Mouse (Mus musculus): ENCODE data around the gene Vmn1r58. TPM values are rescaled to one million over a fixed set of nuclear protein-coding genes. Genes with fewer than 3 reads are reported as not detected.
"Not testable (repeated sequence)": the region's sequence is repeated elsewhere in the genome, so short reads cannot be mapped to it uniquely, and the experiment has no call there.

Gene Vmn1r58
- polyA plus RNA-seq (2012; rRNA removed): not detected in 2 replicates

DNA sequence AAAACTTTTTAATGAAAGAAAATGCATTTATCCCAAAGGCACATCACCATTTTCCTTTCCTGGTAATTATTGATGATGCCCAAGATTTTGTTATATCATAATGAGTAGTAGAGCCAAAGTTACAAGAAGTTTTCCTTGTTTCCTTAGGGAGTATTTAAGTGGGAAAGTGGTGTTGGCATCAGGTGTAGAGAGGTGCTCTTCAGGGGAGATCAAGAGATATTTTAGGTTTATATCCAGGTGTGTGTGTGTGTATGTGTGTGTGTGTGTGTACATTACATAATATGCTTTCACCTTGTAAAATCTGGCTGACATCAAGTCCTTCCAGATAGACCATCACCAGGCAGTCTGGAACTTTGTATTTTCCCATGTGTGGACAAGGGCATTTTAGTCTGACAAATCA, at the start of gene Vmn1r58:
Gene Vmn1r58 (minus strand): TSS at position 101 of the 400 bp plus-strand sequence.
- H3K27me3 ChIP-seq (ENCODE audit: control insufficient read depth, insufficient read depth, low read length); H3K4me1 ChIP-seq (ENCODE audit: control insufficient read depth, insufficient read depth, insufficient read length); DNase-seq (ENCODE audit: low read depth in 1 of 2, low spot score in 2 of 2); H3K36me3 ChIP-seq (ENCODE audit: control insufficient read depth, insufficient read depth, low read length); H3K27ac ChIP-seq (ENCODE audit: insufficient read depth, low read length); H3K4me3 ChIP-seq (ENCODE audit: extremely low read depth, insufficient read depth, insufficient read length): not testable (repeated sequence)

DNA sequence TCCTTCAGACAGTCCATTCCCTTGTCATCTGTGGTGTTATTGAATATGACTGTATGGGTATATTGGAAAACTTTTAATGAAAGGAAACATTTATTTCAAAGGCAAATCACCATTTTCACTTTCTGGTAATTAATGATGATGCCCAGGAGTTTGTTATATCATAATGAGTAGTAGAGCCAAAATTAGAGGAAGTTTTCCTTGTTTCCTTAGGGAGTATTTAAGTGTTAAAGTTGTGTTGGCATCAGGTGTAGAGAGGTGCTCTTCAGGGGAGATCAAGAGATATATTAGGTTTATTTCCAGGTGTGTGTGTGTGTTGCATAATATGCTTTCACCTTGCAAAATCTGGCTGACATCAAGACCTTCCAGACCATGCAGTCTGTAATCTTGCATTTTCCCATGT, 43.5 kb upstream of the Vmn1r58 start, which contains the start of gene Vmn1r59:
Gene Vmn1r59 (minus strand): TSS at position 101 of the 400 bp plus-strand sequence.
- no peaks in the 10 kb centered on the region for H3K36me3 ChIP-seq (ENCODE audit: control insufficient read depth, insufficient read depth, low read length)
- DNase-seq (ENCODE audit: low read depth in 1 of 2, low spot score in 2 of 2): no peak
- H3K4me1 ChIP-seq (ENCODE audit: control insufficient read depth, insufficient read depth, insufficient read length): no peaks in the 10 kb centered on the region
- no peak within 1 kb of the TSS for H3K4me3 ChIP-seq (ENCODE audit: extremely low read depth, insufficient read depth, insufficient read length)
- no peak for TF ChIP-seq CTCF (IDR thresholded peaks at IDR 0.05; ENCODE audit: extremely low read depth, insufficient read depth, insufficient read length, insufficient replicate concordance)
- no peak for TF ChIP-seq POLR2A (IDR thresholded peaks at IDR 0.05; ENCODE audit: low read depth, low read length)
- H3K27ac ChIP-seq (ENCODE audit: insufficient read depth, low read length): no peak within 1 kb of the TSS
- no peaks in the 10 kb centered on the region for H3K27me3 ChIP-seq (ENCODE audit: control insufficient read depth, insufficient read depth, low read length)

DNA sequence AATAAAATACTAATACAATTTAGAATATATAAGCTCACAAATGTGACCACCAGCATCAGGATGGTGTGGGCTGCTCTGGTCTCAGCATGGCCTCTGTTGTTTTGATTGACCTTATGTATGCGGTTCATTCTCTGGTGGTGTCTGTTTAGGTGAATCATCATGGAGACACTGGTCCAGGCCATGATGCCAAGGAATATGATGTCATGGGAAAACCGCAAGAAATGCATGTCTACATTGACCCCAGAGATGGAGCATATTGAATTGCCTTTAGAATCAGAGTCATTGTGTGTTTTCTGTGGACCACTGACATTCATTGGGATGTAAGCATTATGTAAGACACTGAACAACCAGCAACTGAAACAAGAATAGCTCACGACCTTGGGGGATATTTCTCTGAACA, 40.8 kb upstream of the Vmn1r58 start:
- not testable (repeated sequence) for H3K4me3 ChIP-seq (ENCODE audit: extremely low read depth, insufficient read depth, insufficient read length); H3K27ac ChIP-seq (ENCODE audit: insufficient read depth, low read length); H3K36me3 ChIP-seq (ENCODE audit: control insufficient read depth, insufficient read depth, low read length); H3K4me1 ChIP-seq (ENCODE audit: control insufficient read depth, insufficient read depth, insufficient read length); DNase-seq (ENCODE audit: low read depth in 1 of 2, low spot score in 2 of 2); H3K27me3 ChIP-seq (ENCODE audit: control insufficient read depth, insufficient read depth, low read length)
- 71% methylated on average over 3 of the region's 3 CpGs for WGBS

DNA sequence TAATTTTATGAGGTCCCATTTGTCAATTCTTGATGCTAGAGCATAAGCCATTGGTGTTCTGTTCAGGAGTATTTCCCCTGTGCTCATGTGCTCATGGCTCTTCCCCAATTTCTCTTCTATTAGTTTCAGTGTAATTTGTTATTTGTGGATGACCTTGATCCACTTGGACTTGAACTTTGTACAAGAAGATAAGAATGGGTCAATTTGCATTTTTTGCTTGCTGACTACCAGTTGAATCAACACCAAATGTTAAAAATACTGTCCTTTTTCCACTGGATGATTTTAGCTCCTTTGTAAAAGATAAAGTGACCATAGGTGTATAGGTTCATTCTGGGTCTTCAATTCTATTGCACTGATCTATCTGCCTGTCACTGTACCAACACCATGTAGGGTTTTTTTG, 35.4 kb upstream of the Vmn1r58 start:
- TF ChIP-seq POLR2A (IDR thresholded peaks at IDR 0.05; ENCODE audit: low read depth, low read length): no peak
- no peak for TF ChIP-seq CTCF (IDR thresholded peaks at IDR 0.05; ENCODE audit: extremely low read depth, insufficient read depth, insufficient read length, insufficient replicate concordance)

DNA sequence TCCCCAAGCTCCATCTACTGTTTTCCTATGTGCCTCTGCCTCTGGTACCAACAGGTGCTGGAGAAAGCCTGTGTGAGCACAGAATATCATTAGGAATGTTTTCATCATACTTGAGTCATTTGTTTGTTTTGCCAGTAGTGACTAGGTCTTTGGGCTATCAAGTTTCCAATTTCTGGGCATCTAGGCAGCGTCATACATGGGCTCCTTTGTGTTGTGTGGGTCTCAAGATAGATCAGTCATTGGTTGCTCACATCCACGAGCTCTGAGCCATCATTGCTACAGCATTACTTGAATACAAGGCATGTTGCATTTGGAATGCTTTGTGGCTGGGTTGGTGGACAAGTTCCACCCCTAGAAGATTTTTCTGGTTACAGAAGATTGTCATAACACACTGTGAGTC, 7.0 kb downstream of the Vmn1r58 start:
- no peak for DNase-seq (ENCODE audit: low read depth in 1 of 2, low spot score in 2 of 2)
- WGBS: 34% methylated on average over 2 of the region's 2 CpGs
- Histone ChIP-seq H3K4me1 (ENCODE audit: control insufficient read depth, insufficient read depth, insufficient read length) (no peaks in the 10 kb centered on the region), H3K4me3 (ENCODE audit: extremely low read depth, insufficient read depth, insufficient read length) (no peak overlapping the region), H3K36me3 (ENCODE audit: control insufficient read depth, insufficient read depth, low read length) (no peaks in the 10 kb centered on the region), H3K27ac (ENCODE audit: insufficient read depth, low read length) (no peak overlapping the region), H3K27me3 (ENCODE audit: control insufficient read depth, insufficient read depth, low read length) (no peaks in the 10 kb centered on the region)
- TF ChIP-seq POLR2A (IDR thresholded peaks at IDR 0.05; ENCODE audit: low read depth, low read length): no peak
- TF ChIP-seq CTCF (IDR thresholded peaks at IDR 0.05; ENCODE audit: extremely low read depth, insufficient read depth, insufficient read length, insufficient replicate concordance): no peak

More for the DNA sequence above, 35.4 kb upstream of the Vmn1r58 start:
- Histone ChIP-seq H3K4me1 (ENCODE audit: control insufficient read depth, insufficient read depth, insufficient read length) (no peaks in the 10 kb centered on the region), H3K4me3 (ENCODE audit: extremely low read depth, insufficient read depth, insufficient read length) (no peak overlapping the region), H3K27me3 (ENCODE audit: control insufficient read depth, insufficient read depth, low read length) (no peaks in the 10 kb centered on the region), H3K27ac (ENCODE audit: insufficient read depth, low read length) (no peak overlapping the region), H3K36me3 (ENCODE audit: control insufficient read depth, insufficient read depth, low read length) (no peaks in the 10 kb centered on the region)
- no peak for DNase-seq (ENCODE audit: low read depth in 1 of 2, low spot score in 2 of 2)

DNA sequence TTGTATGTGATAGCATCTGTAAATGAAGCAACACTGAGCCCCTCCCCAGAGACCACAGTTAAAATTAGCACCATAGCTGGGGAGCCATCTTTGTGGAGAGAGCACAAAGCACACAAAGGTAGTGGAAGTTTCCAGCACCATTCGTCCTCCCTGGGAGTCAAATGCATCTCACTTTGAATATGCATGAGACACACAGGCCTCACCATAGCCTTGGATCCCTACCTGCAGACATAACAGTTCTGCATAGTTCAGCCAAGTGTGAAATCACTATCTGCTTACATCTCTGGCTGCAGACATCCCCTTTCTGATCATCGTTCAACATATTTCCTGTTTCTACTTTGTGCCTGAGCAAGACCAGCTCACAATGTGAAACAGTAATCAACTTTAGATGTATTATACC, 46.5 kb downstream of the Vmn1r58 start:
- H3K27ac ChIP-seq (ENCODE audit: insufficient read depth, low read length): no peak overlapping the region
- no peak overlapping the region for H3K4me3 ChIP-seq (ENCODE audit: extremely low read depth, insufficient read depth, insufficient read length)
- DNase-seq (ENCODE audit: low read depth in 1 of 2, low spot score in 2 of 2): no peak
- WGBS: 74% methylated on average over 2 of the region's 2 CpGs
- no peak for TF ChIP-seq CTCF (IDR thresholded peaks at IDR 0.05; ENCODE audit: extremely low read depth, insufficient read depth, insufficient read length, insufficient replicate concordance)
- TF ChIP-seq POLR2A (IDR thresholded peaks at IDR 0.05; ENCODE audit: low read depth, low read length): no peak
- H3K36me3 ChIP-seq (ENCODE audit: control insufficient read depth, insufficient read depth, low read length): no peaks in the 10 kb centered on the region
- no peaks in the 10 kb centered on the region for H3K27me3 ChIP-seq (ENCODE audit: control insufficient read depth, insufficient read depth, low read length)
- no peaks in the 10 kb centered on the region for H3K4me1 ChIP-seq (ENCODE audit: control insufficient read depth, insufficient read depth, insufficient read length)

DNA sequence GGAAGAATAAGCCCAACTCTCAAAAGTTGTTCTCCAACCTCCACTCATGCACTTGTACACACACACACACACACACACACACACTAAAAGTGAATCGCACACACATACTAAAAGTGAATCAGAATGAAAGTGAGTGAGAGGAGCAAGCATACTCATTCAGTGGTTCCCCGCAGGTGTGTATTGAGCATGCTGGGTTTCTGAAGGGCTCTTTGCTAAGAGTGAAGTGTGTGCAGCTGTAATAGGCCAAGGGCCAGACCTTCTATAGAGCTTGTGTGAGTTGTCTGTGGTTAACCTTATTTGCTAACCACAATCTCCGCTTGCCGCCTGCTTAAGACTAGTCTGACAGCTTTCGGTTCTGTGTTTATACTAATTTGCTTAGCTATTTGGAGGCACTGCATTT, 49.6 kb downstream of the Vmn1r58 start:
- H3K36me3 ChIP-seq (ENCODE audit: control insufficient read depth, insufficient read depth, low read length): no peaks in the 10 kb centered on the region
- WGBS: 81% methylated on average over 5 of the region's 5 CpGs
- no peaks in the 10 kb centered on the region for H3K27me3 ChIP-seq (ENCODE audit: control insufficient read depth, insufficient read depth, low read length)
- no peak for DNase-seq (ENCODE audit: low read depth in 1 of 2, low spot score in 2 of 2)
- no peaks in the 10 kb centered on the region for H3K4me1 ChIP-seq (ENCODE audit: control insufficient read depth, insufficient read depth, insufficient read length)
- no peak overlapping the region for H3K27ac ChIP-seq (ENCODE audit: insufficient read depth, low read length)
- H3K4me3 ChIP-seq (ENCODE audit: extremely low read depth, insufficient read depth, insufficient read length): no peak overlapping the region
- no peak for TF ChIP-seq POLR2A (IDR thresholded peaks at IDR 0.05; ENCODE audit: low read depth, low read length)
- no peak for TF ChIP-seq CTCF (IDR thresholded peaks at IDR 0.05; ENCODE audit: extremely low read depth, insufficient read depth, insufficient read length, insufficient replicate concordance)

Other genes starting within 250 kb of the Vmn1r58 start
- not detected in 2 replicates for gene Vmn1r56, start 216.6 kb downstream of the Vmn1r58 start, polyA plus RNA-seq (2012; rRNA removed)
- not detected in 2 replicates for gene Vmn1r57, start 194.9 kb downstream of the Vmn1r58 start, polyA plus RNA-seq (2012; rRNA removed)
- gene Gm5065, start 62.9 kb downstream of the Vmn1r58 start, polyA plus RNA-seq (2012; rRNA removed): not detected in 2 replicates
- gene Nlrp2, start 62.4 kb downstream of the Vmn1r58 start, polyA plus RNA-seq (2012; rRNA removed): not detected in 2 replicates
- not detected in 2 replicates for gene Vmn1r59, start 43.4 kb upstream of the Vmn1r58 start, polyA plus RNA-seq (2012; rRNA removed)
- gene Vmn2r28, start 80.6 kb upstream of the Vmn1r58 start, polyA plus RNA-seq (2012; rRNA removed): not detected in 2 replicates
- gene Vmn1r60, start 133.9 kb upstream of the Vmn1r58 start, polyA plus RNA-seq (2012; rRNA removed): not detected in 2 replicates
- not detected in 2 replicates for gene Vmn1r61, start 199.9 kb upstream of the Vmn1r58 start, polyA plus RNA-seq (2012; rRNA removed)